Mouse (Mus musculus): ENCODE measurements around the gene Tuba1a.

Gene Tuba1a

GRCm38 (mm10) chr15:98956000-98956399 lies 2.5 kb upstream of the Tuba1a start:
- DNase-seq (ENCODE audit: low read depth, low spot score), result no peak

GRCm38 (mm10) chr15:98955324-98955723 lies 1.8 kb upstream of the Tuba1a start:
- no peak for DNase-seq (ENCODE audit: low read depth, low spot score)

- no peak for DNase-seq (ENCODE audit: low read depth, low spot score)
Measured at GRCm38 (mm10) chr15:98954425-98955253, 1.1 kb upstream of the Tuba1a start.

GRCm38 (mm10) chr15:98952751-98953400 lies 627 bp downstream of the Tuba1a start:
- DNase-seq (ENCODE audit: low read depth, low spot score), result peak; percentile 85

GRCm38 (mm10) chr15:98952063-98952455 lies 1.4 kb downstream of the Tuba1a start:
- peak; percentile 48 for DNase-seq (ENCODE audit: low read depth, low spot score)

- peak; percentile 38 for DNase-seq (ENCODE audit: low read depth, low spot score)
Measured at GRCm38 (mm10) chr15:98951122-98952062, 2.1 kb downstream of the Tuba1a start.

GRCm38 (mm10) chr15:98949607-98949892 lies 4.0 kb downstream of the Tuba1a start:
- no peak for DNase-seq (ENCODE audit: low read depth, low spot score)

- DNase-seq (ENCODE audit: low read depth, low spot score), result peak; percentile 33
Measured at GRCm38 (mm10) chr15:98948857-98949606, 4.5 kb downstream of the Tuba1a start.

GRCm38 (mm10) chr15:98948382-98948781 lies 5.1 kb downstream of the Tuba1a start:
- no peak for DNase-seq (ENCODE audit: low read depth, low spot score)

- DNase-seq (ENCODE audit: low read depth, low spot score), result no peak
Measured at GRCm38 (mm10) chr15:98947884-98948283, 5.6 kb downstream of the Tuba1a start.

- DNase-seq (ENCODE audit: low read depth, low spot score), result no peak
Measured at GRCm38 (mm10) chr15:98943133-98943532, 10.4 kb downstream of the Tuba1a start.

GRCm38 (mm10) chr15:98942081-98942480 lies 11.4 kb downstream of the Tuba1a start:
- DNase-seq (ENCODE audit: low read depth, low spot score), result no peak

GRCm38 (mm10) chr15:98941539-98941938 lies 12.0 kb downstream of the Tuba1a start:
- peak; percentile 89 for DNase-seq (ENCODE audit: low read depth, low spot score)

GRCm38 (mm10) chr15:98940816-98941215 lies 12.7 kb downstream of the Tuba1a start:
- DNase-seq (ENCODE audit: low read depth, low spot score), result no peak

- DNase-seq (ENCODE audit: low read depth, low spot score), result peak; percentile 87
Measured at GRCm38 (mm10) chr15:98934217-98934839, 19.2 kb downstream of the Tuba1a start, which contains the start of gene Tuba1b. Gene Tuba1b, minus strand, starts transcription at chr15:98934565.

GRCm38 (mm10) chr15:98933833-98934216 lies 19.7 kb downstream of the Tuba1a start:
- DNase-seq (ENCODE audit: low read depth, low spot score), result peak; percentile 98

- peak; percentile 47 for DNase-seq (ENCODE audit: low read depth, low spot score)
Measured at GRCm38 (mm10) chr15:98933004-98933671, 20.4 kb downstream of the Tuba1a start.

GRCm38 (mm10) chr15:98930998-98931397 lies 22.5 kb downstream of the Tuba1a start:
- no peak for DNase-seq (ENCODE audit: low read depth, low spot score)

GRCm38 (mm10) chr15:98930017-98930734 lies 23.3 kb downstream of the Tuba1a start:
- DNase-seq (ENCODE audit: low read depth, low spot score), result peak; percentile 36
